Mouse (Mus musculus) T-helper 2 cell (primary cell): Measurements from ENCODE around the gene Cdyl.
"Not testable (repeated sequence)": the region's sequence is repeated elsewhere in the genome, so short reads cannot be mapped to it uniquely, and the experiment has no call there.

Source experiments
- in situ Hi-C: fragments of 300-600 bp; cut with MboI, MseI; formaldehyde crosslinking; loops from one replicate; pipeline ENCODE4 v1.15.1; 2025; ENCODE audit warnings: high pct_unique_total_duplicates

The Cdyl gene

GRCm38 (mm10) chr13:35833941-35834340, 174.3 kb downstream of the Cdyl start:
- in situ Hi-C loops = no loop called here

- in situ Hi-C loops = no loop called here
Observed at GRCm38 (mm10) chr13:35835669-35836068, 176.0 kb downstream of the Cdyl start.

DNA sequence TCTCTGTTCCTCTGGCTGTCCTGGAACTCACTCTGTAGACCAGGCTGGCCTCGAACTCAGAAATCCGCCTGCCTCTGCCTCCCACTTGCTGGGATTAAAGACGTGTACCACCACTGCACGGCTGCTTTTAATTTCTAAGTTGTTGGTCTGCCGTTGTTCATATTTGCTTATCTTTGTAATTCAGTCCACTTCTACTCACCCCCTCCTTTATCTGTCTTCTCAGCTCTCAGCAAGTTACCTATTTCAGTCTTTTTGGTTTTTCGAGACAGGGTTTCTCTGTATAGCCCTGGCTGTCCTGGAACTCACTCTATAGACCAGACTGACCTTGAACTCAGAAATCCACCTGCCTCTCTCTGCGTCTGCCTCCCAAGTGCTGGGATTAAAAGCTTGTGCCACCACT, 176.9 kb downstream of the Cdyl start:
- in situ Hi-C loops = not testable (repeated sequence)

GRCm38 (mm10) chr13:35840102-35840501, 180.5 kb downstream of the Cdyl start:
- in situ Hi-C loops = no loop called here

- in situ Hi-C loops = no loop called here
Observed at GRCm38 (mm10) chr13:35843383-35843782, 183.8 kb downstream of the Cdyl start.

GRCm38 (mm10) chr13:35845306-35845705, 185.7 kb downstream of the Cdyl start:
- in situ Hi-C loops = no loop called here

- in situ Hi-C loops = no loop called here
Observed at GRCm38 (mm10) chr13:35848694-35849093, 189.1 kb downstream of the Cdyl start.

- in situ Hi-C loops = no loop called here
Observed at GRCm38 (mm10) chr13:35851581-35851980, 191.9 kb downstream of the Cdyl start.

DNA sequence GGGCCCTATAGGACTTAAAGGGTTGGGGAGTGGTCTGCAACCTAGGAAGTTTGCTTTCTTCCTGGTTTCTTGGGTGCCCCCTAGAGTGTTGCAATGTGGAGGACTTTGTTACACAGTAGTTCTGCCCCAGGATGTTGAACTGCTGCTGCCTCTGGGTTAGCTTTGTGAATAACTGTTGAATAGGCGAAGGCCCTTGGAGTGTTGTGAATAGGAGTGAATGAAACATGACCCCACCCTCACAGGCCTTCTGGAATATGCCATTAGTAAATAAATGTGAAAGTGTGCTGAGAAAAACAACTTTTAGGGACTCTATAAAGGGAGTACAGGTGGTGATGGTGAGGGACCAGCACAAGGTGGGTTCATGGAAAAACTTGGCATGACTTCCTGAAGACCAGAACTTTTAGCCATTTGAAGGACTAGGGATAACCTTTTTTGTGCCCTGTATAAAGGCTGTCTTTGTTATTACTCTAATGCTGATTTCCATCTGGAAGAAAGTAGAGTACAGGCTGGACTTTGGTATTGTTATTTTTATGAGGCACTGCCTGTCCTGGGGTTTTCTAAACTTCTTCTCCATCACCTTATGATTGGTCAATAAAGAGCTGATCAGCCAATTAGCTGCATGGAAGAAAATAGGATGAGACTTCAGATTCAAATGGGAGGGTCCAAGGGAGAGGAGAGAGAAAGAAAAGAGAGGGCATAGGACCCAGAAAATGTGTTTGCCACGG, 193.4 kb downstream of the Cdyl start:
- in situ Hi-C loops = no loop called here

- in situ Hi-C loops = no loop called here
Observed at GRCm38 (mm10) chr13:35857486-35857885, 197.9 kb downstream of the Cdyl start.

DNA sequence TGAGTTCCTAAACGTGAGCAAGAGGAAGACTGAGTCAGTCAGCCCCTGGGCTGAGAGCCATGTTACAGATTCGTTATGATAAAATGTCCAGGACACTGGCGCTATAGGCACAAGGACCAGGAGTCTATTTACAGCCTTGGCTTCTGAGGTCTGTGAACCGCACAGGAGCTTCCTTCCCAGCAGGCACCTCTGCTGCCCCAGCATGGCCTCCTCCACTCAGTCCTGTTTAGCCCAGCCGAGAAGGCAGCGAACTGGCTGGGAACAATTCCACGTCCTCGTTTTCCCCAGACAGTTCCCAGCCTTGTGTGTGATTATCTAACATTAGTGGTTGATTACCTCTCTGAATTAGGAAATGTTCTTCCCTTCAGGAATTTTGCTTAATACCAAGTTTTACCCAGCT, 201.3 kb downstream of the Cdyl start:
- in situ Hi-C loops = no loop called here

DNA sequence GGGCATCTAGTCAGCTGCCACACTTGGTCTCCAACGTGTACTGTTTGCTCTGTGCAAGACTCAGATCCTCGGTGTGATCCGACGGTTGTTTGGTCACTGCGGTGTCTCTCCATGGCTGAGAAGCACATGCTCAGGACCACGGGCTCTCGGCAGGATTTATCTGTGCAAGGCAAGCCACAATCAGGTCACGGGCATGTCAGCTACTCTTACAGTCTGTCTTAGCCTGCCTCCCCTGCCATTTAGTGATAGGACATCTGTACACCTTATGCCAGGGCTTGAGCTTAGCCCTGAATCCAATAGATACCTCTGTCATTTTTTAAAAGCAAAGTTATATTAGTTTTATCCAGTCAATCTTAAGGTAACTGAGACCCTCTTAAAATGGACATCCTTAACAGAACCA, 211.0 kb downstream of the Cdyl start:
- in situ Hi-C loops = no loop called here

DNA sequence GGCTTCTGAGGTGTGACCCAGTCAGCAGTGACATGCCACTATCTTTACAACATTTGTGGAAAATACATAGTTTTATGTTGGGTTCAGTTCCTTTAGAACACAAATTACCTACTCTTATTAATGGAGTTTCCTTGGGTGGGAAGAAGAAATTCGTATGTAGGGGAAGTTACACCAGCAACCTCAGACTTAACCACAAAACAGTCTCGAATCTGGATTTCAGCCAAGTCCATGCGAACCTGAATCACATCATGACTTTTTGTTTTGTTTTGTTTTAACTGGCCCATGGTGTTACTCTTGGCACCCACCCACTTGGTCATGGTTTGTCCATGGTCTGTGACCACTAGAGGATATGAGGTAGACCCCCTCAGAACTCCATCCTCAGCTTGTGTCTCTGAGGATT, 211.5 kb downstream of the Cdyl start:
- in situ Hi-C loops = no loop called here

- in situ Hi-C loops = no loop called here
Observed at GRCm38 (mm10) chr13:35875396-35875795, 215.8 kb downstream of the Cdyl start.

GRCm38 (mm10) chr13:35878282-35878681, 218.6 kb downstream of the Cdyl start:
- in situ Hi-C loops = no loop called here

DNA sequence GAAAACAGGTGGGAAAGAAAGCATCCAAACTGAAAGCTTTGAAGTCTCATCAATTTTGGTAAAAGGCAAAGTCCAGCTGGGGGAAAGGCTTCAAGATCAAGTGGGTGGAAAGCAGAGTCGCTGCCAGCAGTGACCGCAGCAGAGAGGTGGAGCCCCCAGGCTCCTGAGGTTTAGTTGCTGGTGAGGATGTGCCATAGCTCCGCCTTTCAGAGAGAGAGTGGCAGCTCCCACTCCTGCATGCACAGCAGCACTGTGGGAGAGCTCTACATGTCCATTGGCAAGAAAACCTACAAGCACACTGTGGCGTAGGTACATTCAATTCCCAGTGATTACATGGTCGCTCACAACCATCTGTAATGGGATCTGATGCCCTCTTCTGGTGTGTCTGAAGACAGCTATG, 219.4 kb downstream of the Cdyl start:
- in situ Hi-C loops = no loop called here

GRCm38 (mm10) chr13:35879519-35879918, 219.9 kb downstream of the Cdyl start:
- in situ Hi-C loops = no loop called here

- in situ Hi-C loops = no loop called here
Observed at GRCm38 (mm10) chr13:35880555-35881046, 221.0 kb downstream of the Cdyl start.

DNA sequence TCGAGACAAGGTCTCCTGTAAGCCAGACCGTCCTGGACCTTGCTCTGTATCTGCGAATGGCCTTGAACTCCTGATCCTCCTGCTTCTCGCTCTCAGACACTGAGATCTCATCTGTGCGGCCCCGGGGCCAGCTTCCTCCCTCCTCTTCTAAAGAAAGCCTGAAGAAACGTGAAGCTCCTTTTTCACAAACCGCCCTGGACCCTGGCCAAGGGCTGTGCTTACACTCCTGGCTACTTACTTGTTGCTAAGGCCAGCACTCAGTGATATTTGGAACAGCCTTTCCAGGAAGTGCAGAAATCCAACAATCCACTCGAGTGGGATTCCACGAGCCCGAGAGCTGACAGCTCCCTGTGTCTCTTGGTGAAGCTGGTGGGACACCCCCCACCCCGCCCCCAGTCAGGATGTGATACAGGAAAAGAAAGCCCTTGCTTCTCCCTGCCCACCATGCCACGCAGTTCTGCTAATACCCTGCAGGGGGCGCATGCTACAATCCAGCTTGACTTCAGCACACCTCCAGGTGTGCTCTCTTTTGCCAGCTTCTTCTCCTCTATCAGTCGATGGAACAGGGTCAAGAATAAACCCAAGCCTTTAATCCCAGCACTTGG, 226.6 kb downstream of the Cdyl start:
- in situ Hi-C loops = no loop called here

GRCm38 (mm10) chr13:35892866-35893265, 233.2 kb downstream of the Cdyl start:
- in situ Hi-C loops = no loop called here

DNA sequence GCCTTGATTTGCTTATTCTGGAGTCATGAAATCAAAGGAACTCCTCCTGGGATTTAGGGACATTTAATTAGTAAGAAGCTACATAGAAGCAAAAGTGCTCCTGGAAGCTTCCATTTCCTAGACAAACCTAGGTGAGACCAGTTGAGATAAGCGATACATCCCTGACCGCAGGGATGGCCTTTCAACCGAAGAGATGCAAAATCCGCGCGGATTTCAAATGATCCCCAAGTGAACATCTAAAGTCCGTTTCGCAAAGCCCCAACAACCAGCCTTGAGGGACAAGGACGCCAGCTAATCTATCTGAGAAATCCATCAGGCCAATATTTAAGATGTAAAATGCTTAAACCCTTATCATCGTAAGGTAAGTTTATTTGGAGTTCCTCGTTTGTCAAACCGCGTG, 245.7 kb downstream of the Cdyl start:
- in situ Hi-C loops = no loop called here

GRCm38 (mm10) chr13:35905879-35906481, 246.3 kb downstream of the Cdyl start, which contains the start of gene Rpp40:
Gene Rpp40 (minus strand): TSS chr13:35906359.
- in situ Hi-C loops = no loop called here

GRCm38 (mm10) chr13:35911476-35911875, 251.8 kb downstream of the Cdyl start:
- in situ Hi-C loops = no loop called here
